Mouse (Mus musculus) gastrocnemius, adult 18-20 months (tissue): Measurements from ENCODE around the gene Ndufb6. TPM values are rescaled to one million over a fixed set of nuclear protein-coding genes. Genes with fewer than 3 reads are reported as not detected.
"Not testable (repeated sequence)": the region's sequence is repeated elsewhere in the genome, so short reads cannot be mapped to it uniquely, and the experiment has no call there.

ENCODE experiments used
- DNase-seq: peaks from one replicate; pipeline ENCODE4 v3.0.0; 2021; ENCODE audit warnings: low spot score
- long read RNA-seq, 2 experiments: library from polyadenylated mRNA; stranded (forward); transcript quantifications; one replicate each; pipeline ENCODE4 v2.0.0; 2021
- total RNA-seq, 2 experiments: library from RNA; stranded (reverse); gene quantifications; 2 replicates each; pipeline ENCODE4 v1.2.3; 2021

Ndufb6 gene
- total RNA-seq, result 100 to 1,000 TPM; 251 to 279 TPM
- long read RNA-seq, experiment 1, transcript Ndufb6-201 (4 exons, 659 nt), result major isoform, 258 of 261 reads
- long read RNA-seq, experiment 1, partial matches to known transcripts, result 1 of 261 reads
- long read RNA-seq, experiment 1, other reads (novel, unspliced or antisense), result 1 of 261 reads
- long read RNA-seq, experiment 2, transcript Ndufb6-201 (4 exons, 659 nt), result major isoform, 215 of 219 reads
- long read RNA-seq, experiment 2, partial matches to known transcripts, result 2 of 219 reads
- long read RNA-seq, experiment 2, other reads (novel, unspliced or antisense), result 2 of 219 reads

- DNase-seq, result peak; percentile 93
Observed at GRCm38 (mm10) chr4:40279276-40279900, at the start of gene Ndufb6. Gene Ndufb6, minus strand, starts transcription at chr4:40279421.

- no peak for DNase-seq
Observed at GRCm38 (mm10) chr4:40327161-40327560, 47.9 kb upstream of the Ndufb6 start.

- no peak for DNase-seq
Observed at GRCm38 (mm10) chr4:40324620-40325019, 45.4 kb upstream of the Ndufb6 start.

GRCm38 (mm10) chr4:40317404-40317803, 38.2 kb upstream of the Ndufb6 start:
- DNase-seq, result no peak

- DNase-seq, result no peak
Observed at GRCm38 (mm10) chr4:40313026-40313425, 33.8 kb upstream of the Ndufb6 start.

GRCm38 (mm10) chr4:40312213-40312612, 33.0 kb upstream of the Ndufb6 start:
- no peak for DNase-seq

- DNase-seq, result no peak
Observed at GRCm38 (mm10) chr4:40310796-40311383, 31.7 kb upstream of the Ndufb6 start.

- DNase-seq, result no peak
Observed at GRCm38 (mm10) chr4:40309682-40310081, 30.5 kb upstream of the Ndufb6 start.

GRCm38 (mm10) chr4:40302445-40303125, 23.4 kb upstream of the Ndufb6 start:
- DNase-seq, result no peak

GRCm38 (mm10) chr4:40301076-40301789, 22.0 kb upstream of the Ndufb6 start:
- DNase-seq, result peak; percentile 66

GRCm38 (mm10) chr4:40299169-40299568, 19.9 kb upstream of the Ndufb6 start:
- no peak for DNase-seq

- not testable (repeated sequence) for DNase-seq
Observed at GRCm38 (mm10) chr4:40291511-40291910, 12.3 kb upstream of the Ndufb6 start.

GRCm38 (mm10) chr4:40289046-40289445, 9.8 kb upstream of the Ndufb6 start:
- DNase-seq, result no peak

- DNase-seq, result no peak
Observed at GRCm38 (mm10) chr4:40287415-40287814, 8.2 kb upstream of the Ndufb6 start.

- DNase-seq, result peak; percentile 67
Observed at GRCm38 (mm10) chr4:40285582-40285981, 6.4 kb upstream of the Ndufb6 start.

- DNase-seq, result no peak
Observed at GRCm38 (mm10) chr4:40278880-40279275, 343 bp downstream of the Ndufb6 start.

GRCm38 (mm10) chr4:40269430-40270032, 9.7 kb downstream of the Ndufb6 start, which contains the start of the genes Smim27 and Topors:
Gene Smim27, plus strand, starts transcription at chr4:40269579.
Gene Topors, minus strand, starts transcription at chr4:40269850.
- peak; percentile 95 for DNase-seq

- DNase-seq, result peak; percentile 4
Observed at GRCm38 (mm10) chr4:40268835-40269234, 10.4 kb downstream of the Ndufb6 start.

GRCm38 (mm10) chr4:40268204-40268813, 10.9 kb downstream of the Ndufb6 start:
- DNase-seq, result peak; percentile 88

GRCm38 (mm10) chr4:40267681-40268080, 11.5 kb downstream of the Ndufb6 start:
- no peak for DNase-seq
